Mouse (Mus musculus): Measurements from ENCODE around the gene Parp4.

DNA sequence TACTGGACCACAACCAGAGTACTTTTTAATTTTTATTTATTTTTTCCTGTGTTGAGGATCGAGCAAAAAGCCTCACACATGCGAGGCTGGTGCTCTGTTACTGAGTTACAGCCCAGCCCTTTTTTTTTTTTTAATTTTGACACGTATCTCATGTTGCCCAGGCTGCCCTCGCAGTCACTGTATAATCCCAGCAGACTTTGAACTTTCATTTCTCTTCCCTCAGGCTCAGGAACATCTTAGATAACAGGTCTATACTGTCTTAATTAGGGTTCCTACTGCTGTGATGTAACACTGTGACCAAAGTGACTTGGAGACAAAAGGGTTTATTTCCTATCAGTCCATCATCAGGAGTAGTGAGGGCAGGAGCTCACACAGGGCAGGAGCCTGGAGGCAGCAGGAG is 29.7 kb downstream of the Parp4 start:
- TF ChIP-seq CTCF (IDR thresholded peaks at IDR 0.05; ENCODE audit: control insufficient read depth, insufficient read depth, low read length) (no peak), POLR2A (IDR thresholded peaks at IDR 0.05; ENCODE audit: borderline replicate concordance, control insufficient read depth, low read depth, low read length) (no peak)
